Mouse (Mus musculus) kidney, postnatal 10 days (tissue): ENCODE results near the gene Spcs2.

Experiments
- DNase-seq: peaks from one replicate; pipeline ENCODE4 v3.0.0; 2021; ENCODE audit warnings: mixed read lengths

Spcs2 gene

GRCm38 (mm10) chr7:99863362-99863761 lies at the start of gene Spcs2:
Gene Spcs2, minus strand, starts transcription at chr7:99863462.
- DNase-seq: no peak

- no peak for DNase-seq
Measured at GRCm38 (mm10) chr7:99911038-99911437, 47.8 kb upstream of the Spcs2 start.

DNA sequence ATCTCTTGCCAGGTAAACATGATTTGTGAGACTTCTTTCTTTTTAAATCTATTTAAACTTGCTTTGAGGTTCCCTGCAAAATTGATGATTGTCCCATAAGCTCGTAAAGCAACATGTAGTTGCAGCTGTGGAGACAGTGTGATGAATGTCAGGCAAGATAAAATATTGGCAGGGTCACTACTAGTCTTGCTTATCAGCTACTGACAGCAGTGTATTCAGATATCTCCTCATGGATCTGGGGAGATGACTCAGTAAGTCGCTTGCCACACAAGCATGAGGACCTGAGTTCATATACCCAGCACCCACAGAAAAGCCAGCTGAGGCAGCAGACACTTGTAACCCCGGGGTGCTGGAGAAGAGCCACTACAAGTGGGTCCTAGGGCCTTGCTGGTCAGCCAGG lies 44.2 kb upstream of the Spcs2 start:
- DNase-seq: no peak

- no peak for DNase-seq
Measured at GRCm38 (mm10) chr7:99906346-99906745, 43.1 kb upstream of the Spcs2 start.

DNA sequence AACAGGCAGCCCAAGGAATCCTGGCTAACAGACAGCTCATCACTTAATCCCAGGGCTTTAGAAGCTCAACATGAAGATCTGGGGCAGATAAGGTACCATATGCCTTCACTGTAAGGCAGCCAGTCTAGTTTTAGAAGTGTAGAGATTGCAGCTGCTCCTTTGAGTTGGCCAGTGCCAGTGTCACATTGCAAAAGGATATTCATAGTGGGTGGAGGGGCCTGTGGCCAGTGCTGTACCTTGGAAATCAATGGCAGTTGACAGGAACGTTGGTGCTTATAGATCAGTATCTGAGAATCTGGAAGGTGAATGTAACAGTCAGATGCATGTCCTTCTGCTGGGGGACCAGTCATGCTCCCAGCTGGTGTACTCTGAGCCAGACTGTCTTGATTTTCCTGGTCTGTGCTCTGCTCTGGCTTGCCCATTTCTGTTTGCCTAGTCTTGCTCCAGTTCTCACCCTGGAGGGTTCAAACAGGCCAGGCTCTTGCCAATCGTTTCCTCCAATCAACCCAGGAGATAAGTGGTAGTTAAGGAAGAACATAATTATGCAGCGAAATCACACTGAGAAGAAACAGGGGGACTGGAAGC lies 41.3 kb upstream of the Spcs2 start:
- no peak for DNase-seq

DNA sequence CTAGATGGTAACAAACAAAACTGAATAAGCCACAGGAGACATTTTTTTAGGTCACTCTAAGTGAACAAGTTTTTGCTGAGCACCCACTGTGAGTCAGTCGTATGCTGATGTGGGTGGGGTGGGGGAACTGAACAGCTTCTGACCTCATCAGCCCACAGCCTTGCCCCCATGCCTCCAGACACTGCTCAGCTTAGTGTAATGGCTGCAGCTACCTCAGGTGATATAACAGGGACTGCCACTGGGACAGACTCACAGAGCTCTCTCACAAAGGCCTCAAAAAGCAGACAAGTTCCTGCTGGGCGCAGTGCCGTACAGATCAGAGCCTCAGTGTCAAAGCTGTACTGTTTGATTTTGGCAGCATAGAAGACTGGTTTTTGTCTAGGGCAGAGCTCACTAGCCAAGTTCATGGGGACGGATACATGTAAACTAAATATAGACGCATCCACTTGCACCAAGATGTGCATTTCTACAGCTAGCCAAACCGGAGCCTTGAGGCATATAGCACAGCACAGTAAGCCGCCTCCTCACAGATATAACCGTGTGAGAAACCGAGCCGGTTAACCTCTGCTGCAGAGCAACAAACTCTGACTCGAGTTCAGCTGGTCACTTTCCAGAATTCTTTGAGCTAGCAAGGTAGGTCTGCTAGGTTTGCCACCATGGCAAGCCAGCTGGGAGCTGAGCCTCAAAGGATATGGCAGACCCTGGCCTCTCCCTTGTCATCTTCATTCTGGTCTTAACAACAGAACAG lies 39.8 kb upstream of the Spcs2 start:
- no peak for DNase-seq

DNA sequence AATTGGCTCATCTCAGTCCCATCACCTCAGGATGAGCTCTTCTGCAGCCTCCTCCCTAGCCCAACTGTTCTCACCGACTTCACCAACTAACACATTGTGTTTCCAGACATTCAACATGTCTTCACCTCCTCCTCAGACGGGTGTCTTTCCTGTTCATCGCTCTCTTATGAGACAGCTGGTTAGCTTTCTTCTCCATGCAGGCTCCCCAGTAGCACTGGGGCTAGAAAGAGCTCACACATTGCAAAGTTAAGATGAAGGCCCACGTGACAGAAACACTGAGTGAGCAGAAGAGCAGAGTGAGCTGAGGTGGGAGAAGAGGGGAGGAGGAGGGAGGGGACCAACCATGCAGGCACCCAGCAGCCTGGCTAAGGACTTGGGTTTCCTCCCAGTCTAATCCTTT lies 38.9 kb upstream of the Spcs2 start:
- no peak for DNase-seq

- no peak for DNase-seq
Measured at GRCm38 (mm10) chr7:99896905-99897304, 33.6 kb upstream of the Spcs2 start.

DNA sequence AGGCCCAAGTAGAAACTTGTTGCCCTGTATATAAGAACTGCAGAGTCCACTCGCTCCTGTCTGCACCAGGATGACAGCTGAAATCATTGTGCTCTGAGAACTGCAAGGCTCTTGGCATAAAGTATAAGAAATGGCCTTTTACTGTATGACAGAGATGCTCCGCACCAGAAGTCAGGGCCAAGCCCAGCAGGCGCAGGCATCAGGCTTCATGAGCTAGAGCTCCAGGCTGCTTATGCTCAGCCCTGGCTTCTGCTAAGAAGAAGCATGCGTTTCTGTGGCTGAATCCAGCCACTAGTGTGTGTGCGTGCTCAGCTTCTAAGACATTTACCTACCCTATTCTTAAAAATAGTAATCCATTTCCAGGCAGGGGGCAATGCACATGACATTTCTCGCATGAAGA lies 31.2 kb upstream of the Spcs2 start:
- DNase-seq: no peak

GRCm38 (mm10) chr7:99893967-99894366 lies 30.7 kb upstream of the Spcs2 start:
- no peak for DNase-seq

DNA sequence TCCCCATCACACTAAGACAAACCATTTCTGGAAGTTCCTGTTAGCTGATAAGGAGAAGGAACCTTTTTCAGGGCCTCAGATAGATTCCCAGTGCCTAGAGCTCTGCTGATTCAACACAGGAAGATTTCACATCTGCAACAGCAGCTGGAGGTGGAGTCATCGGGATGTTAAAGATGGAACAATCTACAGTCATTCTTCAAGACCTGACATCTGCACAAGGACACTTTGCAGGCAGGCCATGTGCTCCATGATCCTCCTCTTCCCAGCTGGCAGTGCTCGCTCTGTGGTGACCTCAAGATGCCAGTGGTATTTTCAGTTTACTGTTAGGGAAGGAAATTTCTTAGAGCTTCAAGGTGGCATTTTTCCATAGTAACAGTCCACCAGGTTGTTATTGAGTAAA lies 29.1 kb upstream of the Spcs2 start:
- DNase-seq: no peak

GRCm38 (mm10) chr7:99891471-99891870 lies 28.2 kb upstream of the Spcs2 start:
- DNase-seq: no peak

GRCm38 (mm10) chr7:99890168-99890755 lies 27.0 kb upstream of the Spcs2 start:
- DNase-seq: no peak

DNA sequence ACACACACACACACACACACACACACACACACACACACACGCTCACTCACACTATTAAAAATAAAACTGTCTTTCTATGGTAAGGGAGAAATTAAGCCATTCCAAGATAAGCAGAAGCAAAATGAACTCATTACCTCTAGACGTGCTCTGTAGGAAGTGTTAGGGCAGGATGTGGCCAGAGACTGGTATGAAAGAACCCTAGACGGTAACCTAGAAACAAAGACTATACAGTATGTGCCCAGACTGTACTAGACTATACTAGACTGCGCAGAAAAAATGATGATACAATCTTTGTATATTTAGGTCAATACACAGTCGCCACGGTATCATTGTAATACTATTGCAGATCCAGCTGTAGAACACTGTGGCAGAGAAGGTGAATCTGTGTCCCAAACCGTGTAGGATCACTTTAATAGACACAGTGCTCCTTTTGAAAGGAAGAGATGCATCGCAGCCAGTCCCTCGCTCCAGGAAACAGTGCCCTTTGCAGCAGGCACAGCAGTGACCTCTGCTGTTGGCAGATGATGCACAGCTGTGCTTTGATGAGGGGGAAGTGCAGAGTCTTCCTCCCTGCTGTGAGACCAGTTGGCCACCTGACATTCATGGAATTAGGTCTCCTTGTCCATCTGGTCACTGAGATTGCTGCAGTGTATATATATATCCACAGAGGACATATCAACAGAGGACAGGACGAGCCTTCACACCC lies 26.1 kb upstream of the Spcs2 start:
- DNase-seq: no peak

- DNase-seq: no peak
Measured at GRCm38 (mm10) chr7:99887743-99888142, 24.5 kb upstream of the Spcs2 start.

DNA sequence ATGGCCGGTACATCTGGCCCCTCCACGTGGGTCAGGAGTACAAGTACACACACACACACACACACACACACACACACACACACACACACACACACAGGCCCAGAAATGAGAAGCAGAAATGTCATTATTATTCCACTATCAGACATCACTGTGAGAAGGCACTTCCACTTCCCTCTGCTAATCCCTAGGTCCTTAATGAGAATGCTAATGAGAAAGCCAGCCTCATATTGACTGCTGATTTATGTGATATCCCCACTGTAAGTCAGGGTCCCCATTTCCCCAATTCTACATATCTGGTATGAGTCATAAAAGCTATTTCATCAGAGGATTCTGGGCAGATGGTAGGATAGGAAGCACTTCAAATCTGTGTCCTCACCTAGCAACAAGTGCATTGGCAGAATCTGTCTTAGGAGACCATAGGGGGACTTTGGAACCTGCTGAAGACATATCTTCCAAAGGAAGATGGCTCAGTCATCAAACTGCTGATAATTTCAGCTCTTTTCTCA lies 24.0 kb upstream of the Spcs2 start:
- DNase-seq: no peak

- DNase-seq: no peak
Measured at GRCm38 (mm10) chr7:99878254-99878653, 15.0 kb upstream of the Spcs2 start.

- DNase-seq: peak; percentile 91
Measured at GRCm38 (mm10) chr7:99876345-99876744, 13.1 kb upstream of the Spcs2 start.

- no peak for DNase-seq
Measured at GRCm38 (mm10) chr7:99875891-99876290, 12.6 kb upstream of the Spcs2 start.

GRCm38 (mm10) chr7:99873965-99874364 lies 10.7 kb upstream of the Spcs2 start:
- no peak for DNase-seq

- no peak for DNase-seq
Measured at GRCm38 (mm10) chr7:99869296-99869695, 6.0 kb upstream of the Spcs2 start.

- DNase-seq: no peak
Measured at GRCm38 (mm10) chr7:99865219-99865618, 2.0 kb upstream of the Spcs2 start.

DNA sequence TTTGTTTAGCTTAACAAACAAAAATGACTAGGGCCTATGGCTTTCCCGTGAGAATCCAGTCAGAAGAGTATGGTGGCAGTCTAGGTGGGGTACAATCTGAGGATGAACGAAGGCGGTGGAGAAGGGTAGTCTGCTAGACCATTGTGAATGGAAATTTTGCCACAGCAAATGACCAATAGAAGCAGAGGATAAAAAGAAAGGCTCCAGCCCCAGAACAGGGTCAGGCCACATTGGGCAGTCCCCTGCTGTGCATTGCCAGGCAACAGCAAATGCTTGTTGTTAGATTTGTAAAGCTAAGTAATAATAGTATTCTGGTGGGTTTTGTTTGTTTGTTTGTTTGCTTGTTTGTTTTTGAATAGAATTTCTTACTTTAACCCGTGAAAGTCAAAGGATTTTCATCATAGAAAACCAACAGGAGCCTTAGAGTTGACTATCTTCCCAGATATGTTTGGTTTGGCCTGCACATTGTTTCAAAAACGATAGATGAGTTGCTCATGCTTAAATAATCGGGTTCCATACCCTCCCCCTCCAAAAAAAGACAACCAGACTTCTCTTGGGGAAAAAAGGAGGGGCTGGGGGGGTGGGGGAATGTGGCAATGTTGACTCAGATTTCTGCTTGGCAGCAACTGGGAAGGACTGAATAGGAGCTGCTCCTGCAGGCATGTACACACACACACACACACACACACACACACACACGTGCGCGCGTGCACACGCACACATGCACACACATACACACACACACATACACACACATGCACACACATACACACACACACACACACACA lies 1.2 kb upstream of the Spcs2 start:
- no peak for DNase-seq
